Mouse (Mus musculus): Measurements from ENCODE around the gene Ptgfrn. TPM values are rescaled to one million over a fixed set of nuclear protein-coding genes. Genes with fewer than 3 reads are reported as not detected.
A peak's percentile ranks its signal among the peaks of the same experiment; 100 is the strongest.

Gene Ptgfrn
- polyA plus RNA-seq, 1 experiment from 2014 or later, result 4.7 TPM

- no peak for ATAC-seq (ENCODE audit: low FRiP score, low TSS enrichment)
- no peaks in the 10 kb centered on the region for H3K27me3 ChIP-seq (ENCODE audit: control insufficient read depth, insufficient read depth, low read length)
- 85% methylated on average over 2 of the region's 2 CpGs for WGBS
- no peak overlapping the region for H3K4me3 ChIP-seq (ENCODE audit: low read length)
- no peaks in the 10 kb centered on the region for H3K9me3 ChIP-seq (ENCODE audit: control insufficient read depth, low read length)
- no peak overlapping the region for H3K27ac ChIP-seq (ENCODE audit: low read depth, low read length)
- H3K4me2 ChIP-seq (replicated peaks; ENCODE audit: low read depth, low read length), result no peak overlapping the region
- no peak overlapping the region for H3K9ac ChIP-seq (ENCODE audit: low read depth, low read length)
- 0 out of 2 replicates have a peak, but pooled peaks cover 3% of the 10 kb centered on the region for H3K4me1 ChIP-seq (ENCODE audit: control insufficient read depth, insufficient read depth, low read length)
- H3K36me3 ChIP-seq (ENCODE audit: control insufficient read depth, insufficient read depth, low read length), result no peaks in the 10 kb centered on the region; the same call in 1 of the 2 replicates
Observed at GRCm38 (mm10) chr3:101048781-101049180, 61.3 kb downstream of the Ptgfrn start.

DNA sequence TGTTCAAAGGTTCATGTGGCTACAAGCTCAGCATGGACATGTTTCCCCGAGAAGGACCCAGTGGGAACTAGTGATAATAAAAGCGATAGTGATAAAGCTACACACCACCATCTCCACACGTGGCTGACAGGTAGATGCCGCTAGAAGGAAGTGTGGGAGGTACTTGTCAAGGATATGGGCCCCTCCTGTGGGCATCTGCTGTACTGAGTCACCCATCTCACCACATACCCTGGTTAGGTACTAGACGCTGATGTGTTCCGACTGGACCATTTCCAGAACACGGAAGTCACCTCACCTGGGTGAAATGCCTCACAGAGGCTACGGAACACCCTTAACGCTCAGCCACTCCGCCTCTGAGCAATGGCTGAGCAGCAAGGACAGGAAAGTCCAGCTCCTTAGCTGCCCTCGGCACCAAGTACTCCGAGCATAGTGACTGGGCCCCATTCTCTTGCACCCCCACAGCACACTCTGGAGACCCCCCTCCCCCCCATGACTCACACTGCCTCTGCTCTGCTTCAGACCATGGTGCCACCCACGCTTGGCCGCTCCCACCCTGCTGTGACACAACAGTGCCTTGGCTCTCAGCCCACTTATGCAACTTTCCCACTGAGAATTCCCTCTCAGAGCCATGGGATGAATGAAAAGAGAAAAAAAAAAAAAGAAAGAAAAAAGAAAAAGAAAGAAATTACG lies 62.3 kb downstream of the Ptgfrn start:
- Histone ChIP-seq H3K27ac (ENCODE audit: low read depth, low read length) (no peak overlapping the region), H3K4me1 (ENCODE audit: control insufficient read depth, insufficient read depth, low read length) (0 out of 2 replicates have a peak, but pooled peaks cover 3% of the 10 kb centered on the region), H3K27me3 (ENCODE audit: control insufficient read depth, insufficient read depth, low read length) (no peaks in the 10 kb centered on the region), H3K4me2 (replicated peaks; ENCODE audit: low read depth, low read length) (no peak overlapping the region), H3K4me3 (ENCODE audit: low read length) (no peak overlapping the region), H3K36me3 (ENCODE audit: control insufficient read depth, insufficient read depth, low read length) (peaks cover 4% of the 10 kb centered on the region; the same call in 1 of the 2 replicates), H3K9ac (ENCODE audit: low read depth, low read length) (no peak overlapping the region), H3K9me3 (ENCODE audit: control insufficient read depth, low read length) (no peaks in the 10 kb centered on the region)
- ATAC-seq (ENCODE audit: low FRiP score, low TSS enrichment), result no peak
- WGBS, result 85% methylated on average over 15 of the region's 15 CpGs

DNA sequence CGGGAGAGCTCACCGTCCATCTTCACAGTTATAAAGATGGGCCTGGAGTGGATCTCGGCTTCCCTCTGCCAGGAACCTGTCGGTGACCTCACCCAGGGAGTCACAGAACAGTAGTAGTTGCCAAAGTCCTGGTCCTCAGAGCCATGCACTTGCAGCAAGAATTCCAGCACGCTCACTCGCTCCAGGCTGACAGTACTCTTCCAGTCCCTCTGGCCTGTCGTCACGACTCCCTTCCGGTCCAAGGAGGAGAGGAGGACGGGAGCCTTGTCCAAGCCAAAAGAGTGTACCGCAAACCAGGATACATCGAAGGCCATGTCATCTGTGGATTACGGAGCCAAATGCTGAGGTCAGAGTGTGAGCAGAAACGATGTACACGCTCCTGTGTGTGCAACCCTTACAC lies 64.6 kb downstream of the Ptgfrn start:
- H3K36me3 ChIP-seq (ENCODE audit: control insufficient read depth, insufficient read depth, low read length), result peaks cover 4% of the 10 kb centered on the region
- no peak overlapping the region for H3K4me3 ChIP-seq (ENCODE audit: low read length)
- no peaks in the 10 kb centered on the region for H3K9me3 ChIP-seq (ENCODE audit: control insufficient read depth, low read length)
- no peak overlapping the region for H3K4me2 ChIP-seq (replicated peaks; ENCODE audit: low read depth, low read length)
- no peaks in the 10 kb centered on the region for H3K27me3 ChIP-seq (ENCODE audit: control insufficient read depth, insufficient read depth, low read length)
- 0 out of 2 replicates have a peak, but pooled peaks cover 3% of the 10 kb centered on the region for H3K4me1 ChIP-seq (ENCODE audit: control insufficient read depth, insufficient read depth, low read length)
- no peak overlapping the region for H3K9ac ChIP-seq (ENCODE audit: low read depth, low read length)
- WGBS, result 90% methylated on average over 15 of the region's 15 CpGs
- no peak for ATAC-seq (ENCODE audit: low FRiP score, low TSS enrichment)
- no peak overlapping the region for H3K27ac ChIP-seq (ENCODE audit: low read depth, low read length)

GRCm38 (mm10) chr3:101044686-101045085 lies 65.4 kb downstream of the Ptgfrn start:
- H3K9me3 ChIP-seq (ENCODE audit: control insufficient read depth, low read length), result no peaks in the 10 kb centered on the region
- 72% methylated on average over 6 of the region's 6 CpGs for whole genome bisulfite sequencing
- H3K9ac ChIP-seq (ENCODE audit: low read depth, low read length), result no peak overlapping the region
- no peak overlapping the region for H3K4me3 ChIP-seq (ENCODE audit: low read length)
- H3K36me3 ChIP-seq (ENCODE audit: control insufficient read depth, insufficient read depth, low read length), result peaks cover 4% of the 10 kb centered on the region
- H3K27me3 ChIP-seq (ENCODE audit: control insufficient read depth, insufficient read depth, low read length), result no peaks in the 10 kb centered on the region
- no peak overlapping the region for H3K27ac ChIP-seq (ENCODE audit: low read depth, low read length)
- no peak overlapping the region for H3K4me2 ChIP-seq (replicated peaks; ENCODE audit: low read depth, low read length)
- H3K4me1 ChIP-seq (ENCODE audit: control insufficient read depth, insufficient read depth, low read length), result 0 out of 2 replicates have a peak, but pooled peaks cover 3% of the 10 kb centered on the region
- no peak for ATAC-seq (ENCODE audit: low FRiP score, low TSS enrichment)

GRCm38 (mm10) chr3:101041997-101042396 lies 68.1 kb downstream of the Ptgfrn start:
- no peaks in the 10 kb centered on the region for H3K9me3 ChIP-seq (ENCODE audit: control insufficient read depth, low read length)
- ATAC-seq (ENCODE audit: low FRiP score, low TSS enrichment), result no peak
- 87% methylated on average over 7 of the region's 7 CpGs for WGBS
- H3K9ac ChIP-seq (ENCODE audit: low read depth, low read length), result no peak overlapping the region
- H3K4me3 ChIP-seq (ENCODE audit: low read length), result no peak overlapping the region
- no peak overlapping the region for H3K4me2 ChIP-seq (replicated peaks; ENCODE audit: low read depth, low read length)
- H3K27ac ChIP-seq (ENCODE audit: low read depth, low read length), result no peak overlapping the region
- H3K27me3 ChIP-seq (ENCODE audit: control insufficient read depth, insufficient read depth, low read length), result no peaks in the 10 kb centered on the region
- peaks cover 2% of the 10 kb centered on the region; the same call in 1 of the 2 replicates for H3K4me1 ChIP-seq (ENCODE audit: control insufficient read depth, insufficient read depth, low read length)
- H3K36me3 ChIP-seq (ENCODE audit: control insufficient read depth, insufficient read depth, low read length), result peaks cover 4% of the 10 kb centered on the region

GRCm38 (mm10) chr3:101037984-101038545 lies 72.0 kb downstream of the Ptgfrn start:
- Histone ChIP-seq H3K36me3 (ENCODE audit: control insufficient read depth, insufficient read depth, low read length) (peaks cover under 1% of the 10 kb centered on the region), H3K4me2 (replicated peaks; ENCODE audit: low read depth, low read length) (no peak overlapping the region), H3K9ac (ENCODE audit: low read depth, low read length) (no peak overlapping the region), H3K4me1 (ENCODE audit: control insufficient read depth, insufficient read depth, low read length) (peaks cover 2% of the 10 kb centered on the region; the same call in 1 of the 2 replicates), H3K4me3 (ENCODE audit: low read length) (no peak overlapping the region), H3K27ac (ENCODE audit: low read depth, low read length) (no peak overlapping the region), H3K9me3 (ENCODE audit: control insufficient read depth, low read length) (no peaks in the 10 kb centered on the region), H3K27me3 (ENCODE audit: control insufficient read depth, insufficient read depth, low read length) (no peaks in the 10 kb centered on the region)
- whole genome bisulfite sequencing, result 33% methylated on average over 5 of the region's 5 CpGs
- peak; percentile 74 for ATAC-seq (ENCODE audit: low FRiP score, low TSS enrichment)

GRCm38 (mm10) chr3:101036001-101036400 lies 74.1 kb downstream of the Ptgfrn start:
- 96% methylated on average over 2 of the region's 2 CpGs for WGBS
- Histone ChIP-seq H3K9ac (ENCODE audit: low read depth, low read length) (no peak overlapping the region), H3K27ac (ENCODE audit: low read depth, low read length) (no peak overlapping the region), H3K36me3 (ENCODE audit: control insufficient read depth, insufficient read depth, low read length) (no peaks in the 10 kb centered on the region), H3K4me3 (ENCODE audit: low read length) (no peak overlapping the region), H3K4me1 (ENCODE audit: control insufficient read depth, insufficient read depth, low read length) (peaks cover 5% of the 10 kb centered on the region; the same call in 1 of the 2 replicates), H3K27me3 (ENCODE audit: control insufficient read depth, insufficient read depth, low read length) (no peaks in the 10 kb centered on the region), H3K4me2 (replicated peaks; ENCODE audit: low read depth, low read length) (no peak overlapping the region), H3K9me3 (ENCODE audit: control insufficient read depth, low read length) (no peaks in the 10 kb centered on the region)
- no peak for ATAC-seq (ENCODE audit: low FRiP score, low TSS enrichment)

GRCm38 (mm10) chr3:101034509-101034908 lies 75.6 kb downstream of the Ptgfrn start:
- H3K4me1 ChIP-seq (ENCODE audit: control insufficient read depth, insufficient read depth, low read length), result peaks cover 5% of the 10 kb centered on the region; the same call in 1 of the 2 replicates
- H3K27ac ChIP-seq (ENCODE audit: low read depth, low read length), result no peak overlapping the region
- ATAC-seq (ENCODE audit: low FRiP score, low TSS enrichment), result no peak
- no peaks in the 10 kb centered on the region for H3K27me3 ChIP-seq (ENCODE audit: control insufficient read depth, insufficient read depth, low read length)
- no peaks in the 10 kb centered on the region for H3K9me3 ChIP-seq (ENCODE audit: control insufficient read depth, low read length)
- no peak overlapping the region for H3K4me2 ChIP-seq (replicated peaks; ENCODE audit: low read depth, low read length)
- WGBS, result 87% methylated on average over 9 of the region's 9 CpGs
- no peaks in the 10 kb centered on the region for H3K36me3 ChIP-seq (ENCODE audit: control insufficient read depth, insufficient read depth, low read length)
- no peak overlapping the region for H3K4me3 ChIP-seq (ENCODE audit: low read length)
- no peak overlapping the region for H3K9ac ChIP-seq (ENCODE audit: low read depth, low read length)

- H3K4me3 ChIP-seq (ENCODE audit: low read length), result no peak overlapping the region
- no peaks in the 10 kb centered on the region for H3K27me3 ChIP-seq (ENCODE audit: control insufficient read depth, insufficient read depth, low read length)
- no peaks in the 10 kb centered on the region for H3K9me3 ChIP-seq (ENCODE audit: control insufficient read depth, low read length)
- WGBS, result 53% methylated on average over 4 of the region's 4 CpGs
- no peak overlapping the region for H3K27ac ChIP-seq (ENCODE audit: low read depth, low read length)
- H3K9ac ChIP-seq (ENCODE audit: low read depth, low read length), result no peak overlapping the region
- H3K36me3 ChIP-seq (ENCODE audit: control insufficient read depth, insufficient read depth, low read length), result no peaks in the 10 kb centered on the region
- no peak for ATAC-seq (ENCODE audit: low FRiP score, low TSS enrichment)
- no peak overlapping the region for H3K4me2 ChIP-seq (replicated peaks; ENCODE audit: low read depth, low read length)
- H3K4me1 ChIP-seq (ENCODE audit: control insufficient read depth, insufficient read depth, low read length), result peaks cover 5% of the 10 kb centered on the region; the same call in 1 of the 2 replicates
Observed at GRCm38 (mm10) chr3:101033644-101034043, 76.4 kb downstream of the Ptgfrn start.
